Mouse (Mus musculus) hindbrain, embryonic 10.5 days (tissue): Measurements from ENCODE around the gene Mthfr. TPM values are rescaled to one million over a fixed set of nuclear protein-coding genes. Genes with fewer than 3 reads are reported as not detected.

Source experiments
- DNase-seq: peaks from one replicate; pipeline ENCODE4 v3.0.0-alpha.2; 2017; ENCODE audit warnings: low spot score
- H3K27ac ChIP-seq: fragments of 300-500 bp; sonication (generic); 2 replicates; pipeline ENCODE4 v1.5.1; 2016; ENCODE audit warnings: mild to moderate bottlenecking, moderate library complexity
- H3K27me3 ChIP-seq: fragments of 300-500 bp; sonication (generic); 2 replicates; pipeline ENCODE4 v1.6.1; 2016; ENCODE audit warnings: mild to moderate bottlenecking; ENCODE audit not compliant: poor library complexity, insufficient read depth, severe bottlenecking
- H3K36me3 ChIP-seq: fragments of 300-500 bp; sonication (generic); 2 replicates; pipeline ENCODE4 v1.6.1; 2016; ENCODE audit warnings: mild to moderate bottlenecking, moderate library complexity
- H3K4me1 ChIP-seq: fragments of 300-500 bp; sonication (generic); replicated peaks from 2 replicates; pipeline ENCODE4 v1.6.1; 2016; ENCODE audit warnings: mild to moderate bottlenecking
- H3K4me3 ChIP-seq: fragments of 300-500 bp; sonication (generic); 2 replicates; pipeline ENCODE4 v1.5.1; 2016; ENCODE audit warnings: mild to moderate bottlenecking, moderate library complexity
- H3K9me3 ChIP-seq: fragments of 300-500 bp; sonication (generic); 2 replicates; pipeline ENCODE4 v1.6.1; 2016; ENCODE audit warnings: mild to moderate bottlenecking, moderate library complexity
- WGBS: fragments of 180-500 bp; shearing (Covaris S2); methylation state at CpG from one replicate; pipeline ENCODE4 v1.1.7; 2016; 5-methylcytosine and 5-hydroxymethylcytosine counted together
- polyA plus RNA-seq: library from polyadenylated mRNA; unstranded; fragments of >200 nt; fragmentation: Nextera tagmentation; extraction: Ambion mirVana; gene quantifications from 2 replicates; pipeline ENCODE4 v1.2.1, GENCODE M21; 2016

The Mthfr gene
- polyA plus RNA-seq, 1 experiment from 2014 or later = 30.0 TPM

GRCm38 (mm10) chr4:148016981-148017380, 21.9 kb upstream of the Mthfr start:
- Histone ChIP-seq H3K4me1 (0 out of 2 replicates have a peak, but pooled peaks cover 3% of the 10 kb centered on the region), H3K27ac (no peak overlapping the region), H3K4me3 (no peak overlapping the region), H3K27me3 (no peaks in the 10 kb centered on the region), H3K36me3 (peaks cover 100% of the 10 kb centered on the region), H3K9me3 (no peaks in the 10 kb centered on the region)
- WGBS = 77% methylated on average over 3 of the region's 3 CpGs
- DNase-seq = no peak

GRCm38 (mm10) chr4:148018410-148018809, 20.5 kb upstream of the Mthfr start:
- no peaks in the 10 kb centered on the region for H3K27me3 ChIP-seq
- no peak overlapping the region for H3K4me3 ChIP-seq
- no peak for DNase-seq
- 70% methylated on average over 2 of the region's 2 CpGs for WGBS
- no peak overlapping the region; the same call in 1 of the 2 replicates for H3K27ac ChIP-seq
- 0 out of 2 replicates have a peak, but pooled peaks cover 3% of the 10 kb centered on the region for H3K4me1 ChIP-seq
- peaks cover 100% of the 10 kb centered on the region for H3K36me3 ChIP-seq
- H3K9me3 ChIP-seq = no peaks in the 10 kb centered on the region

- peaks cover 100% of the 10 kb centered on the region for H3K36me3 ChIP-seq
Measured at GRCm38 (mm10) chr4:148024003-148024402, 14.9 kb upstream of the Mthfr start.

GRCm38 (mm10) chr4:148029297-148029696, 9.6 kb upstream of the Mthfr start:
- Histone ChIP-seq H3K9me3 (no peaks in the 10 kb centered on the region), H3K27ac (no peak overlapping the region), H3K36me3 (peaks cover 91% of the 10 kb centered on the region), H3K4me3 (no peak overlapping the region), H3K27me3 (no peaks in the 10 kb centered on the region), H3K4me1 (0 out of 2 replicates have a peak, but pooled peaks cover 4% of the 10 kb centered on the region)
- WGBS = 93% methylated on average over 7 of the region's 7 CpGs
- no peak for DNase-seq

More at GRCm38 (mm10) chr4:148024003-148024402, 14.9 kb upstream of the Mthfr start:
- Histone ChIP-seq H3K27ac (no peak overlapping the region), H3K27me3 (no peaks in the 10 kb centered on the region), H3K4me3 (no peak overlapping the region), H3K9me3 (no peaks in the 10 kb centered on the region), H3K4me1 (0 out of 2 replicates have a peak, but pooled peaks cover 3% of the 10 kb centered on the region)
- no peak for DNase-seq
- WGBS = 96% methylated on average over 3 of the region's 3 CpGs

GRCm38 (mm10) chr4:148030506-148030905, 8.4 kb upstream of the Mthfr start:
- Histone ChIP-seq H3K4me3 (no peak overlapping the region), H3K36me3 (peaks cover 91% of the 10 kb centered on the region), H3K9me3 (no peaks in the 10 kb centered on the region), H3K27ac (no peak overlapping the region), H3K4me1 (0 out of 2 replicates have a peak, but pooled peaks cover 4% of the 10 kb centered on the region), H3K27me3 (no peaks in the 10 kb centered on the region)
- DNase-seq = no peak
- WGBS = 88% methylated on average over 5 of the region's 5 CpGs

- peaks cover 71% of the 10 kb centered on the region for H3K36me3 ChIP-seq
Measured at GRCm38 (mm10) chr4:148033858-148034410, 4.9 kb upstream of the Mthfr start.

GRCm38 (mm10) chr4:148035440-148035839, 3.4 kb upstream of the Mthfr start:
- no peaks in the 10 kb centered on the region for H3K27me3 ChIP-seq
- DNase-seq = no peak
- no peak overlapping the region for H3K27ac ChIP-seq
- peaks cover 28% of the 10 kb centered on the region for H3K4me1 ChIP-seq
- peaks cover 60% of the 10 kb centered on the region for H3K36me3 ChIP-seq
- no peak overlapping the region for H3K4me3 ChIP-seq
- WGBS = 88% methylated on average over 3 of the region's 3 CpGs
- no peaks in the 10 kb centered on the region for H3K9me3 ChIP-seq

More at GRCm38 (mm10) chr4:148033858-148034410, 4.9 kb upstream of the Mthfr start:
- no peak for DNase-seq
- peaks cover 13% of the 10 kb centered on the region for H3K4me1 ChIP-seq
- H3K27me3 ChIP-seq = no peaks in the 10 kb centered on the region
- H3K4me3 ChIP-seq = no peak overlapping the region
- WGBS = 68% methylated on average over 7 of the region's 7 CpGs
- H3K9me3 ChIP-seq = no peaks in the 10 kb centered on the region
- no peak overlapping the region for H3K27ac ChIP-seq

GRCm38 (mm10) chr4:148038079-148038599, 738 bp upstream of the Mthfr start:
- no peak for DNase-seq
- Histone ChIP-seq H3K4me3 (peak overlapping the region; percentile 81), H3K4me1 (peaks cover 55% of the 10 kb centered on the region), H3K27me3 (no peaks in the 10 kb centered on the region), H3K27ac (peak overlapping the region; percentile 91), H3K36me3 (peaks cover 49% of the 10 kb centered on the region), H3K9me3 (no peaks in the 10 kb centered on the region)
- WGBS = 7% methylated on average over 26 of the region's 26 CpGs

GRCm38 (mm10) chr4:148039254-148040028, 564 bp downstream of the Mthfr start:
- peak overlapping the region; percentile 81 for H3K4me3 ChIP-seq
- 22% methylated on average over 19 of the region's 19 CpGs for WGBS
- H3K36me3 ChIP-seq = peaks cover 46% of the 10 kb centered on the region
- H3K27me3 ChIP-seq = no peaks in the 10 kb centered on the region
- H3K27ac ChIP-seq = peak overlapping the region; percentile 91
- peaks cover 59% of the 10 kb centered on the region for H3K4me1 ChIP-seq
- DNase-seq = no peak
- H3K9me3 ChIP-seq = no peaks in the 10 kb centered on the region

GRCm38 (mm10) chr4:148040029-148040830, 1.4 kb downstream of the Mthfr start:
- Histone ChIP-seq H3K4me3 (peak overlapping the region; percentile 81), H3K4me1 (peaks cover 62% of the 10 kb centered on the region), H3K27ac (peak overlapping the region; percentile 91), H3K27me3 (no peaks in the 10 kb centered on the region), H3K9me3 (no peaks in the 10 kb centered on the region), H3K36me3 (peaks cover 46% of the 10 kb centered on the region)
- DNase-seq = no peak
- WGBS = 71% methylated on average over 15 of the region's 15 CpGs

- Histone ChIP-seq H3K9me3 (no peaks in the 10 kb centered on the region), H3K27ac (peak overlapping the region; percentile 91), H3K27me3 (no peaks in the 10 kb centered on the region), H3K4me1 (peaks cover 62% of the 10 kb centered on the region), H3K4me3 (peak overlapping the region; percentile 81), H3K36me3 (peaks cover 46% of the 10 kb centered on the region)
- peak; percentile 83 for DNase-seq
- WGBS = under 1% methylated on average over 19 of the region's 19 CpGs
Measured at GRCm38 (mm10) chr4:148040933-148041610, 2.2 kb downstream of the Mthfr start.

- DNase-seq = no peak
- H3K27me3 ChIP-seq = no peaks in the 10 kb centered on the region
Measured at GRCm38 (mm10) chr4:148041611-148042191, 2.8 kb downstream of the Mthfr start.

More at GRCm38 (mm10) chr4:148041611-148042191, 2.8 kb downstream of the Mthfr start:
- Histone ChIP-seq H3K4me3 (peak overlapping the region; percentile 81), H3K27ac (peak overlapping the region; percentile 91), H3K9me3 (no peaks in the 10 kb centered on the region), H3K4me1 (peaks cover 62% of the 10 kb centered on the region), H3K36me3 (peaks cover 46% of the 10 kb centered on the region)
- 5% methylated on average over 16 of the region's 16 CpGs for WGBS
